Mouse (Mus musculus) stomach, embryonic 16.5 days (tissue): Measurements from ENCODE around the gene Atp1a1. TPM values are rescaled to one million over a fixed set of nuclear protein-coding genes. Genes with fewer than 3 reads are reported as not detected.

Experiments used
- ATAC-seq: fragments of 200-750 bp; cut with Nextera tagmentation; 2 replicates; pipeline ENCODE4 v1.8.0; 2017; ENCODE audit warnings: moderate number of reproducible peaks, moderate TSS enrichment; ENCODE audit not compliant: insufficient read depth, low FRiP score
- H3K27ac ChIP-seq: fragments of 300-500 bp; sonication (generic); 2 replicates; pipeline ENCODE4 v1.5.1; 2014; ENCODE audit warnings: low read length
- H3K27me3 ChIP-seq: fragments of 300-500 bp; sonication (generic); 2 replicates; pipeline ENCODE4 v1.6.1; 2014; ENCODE audit warnings: low read length, control low read depth, mixed read lengths; ENCODE audit not compliant: control insufficient read depth, insufficient read depth
- H3K36me3 ChIP-seq: fragments of 300-500 bp; sonication (generic); 2 replicates; pipeline ENCODE4 v1.6.1; 2014; ENCODE audit warnings: low read length; ENCODE audit not compliant: control insufficient read depth, insufficient read depth
- H3K4me1 ChIP-seq: fragments of 300-500 bp; sonication (generic); 2 replicates; pipeline ENCODE4 v1.6.1; 2014; ENCODE audit warnings: low read length, control low read depth, mixed read lengths; ENCODE audit not compliant: control insufficient read depth, insufficient read depth
- H3K4me2 ChIP-seq: fragments of 300-500 bp; sonication (generic); 2 replicates; pipeline ENCODE4 v1.6.1; 2014; ENCODE audit warnings: low read depth, low read length, mixed read lengths
- H3K4me3 ChIP-seq: fragments of 300-500 bp; sonication (generic); replicated peaks from 2 replicates; pipeline ENCODE4 v1.5.1; 2014; ENCODE audit warnings: mild to moderate bottlenecking, low read length
- H3K9ac ChIP-seq: fragments of 300-500 bp; sonication (generic); 2 replicates; pipeline ENCODE4 v1.6.1; 2014; ENCODE audit warnings: low read length
- H3K9me3 ChIP-seq: fragments of 300-500 bp; sonication (generic); replicated peaks from 2 replicates; pipeline ENCODE4 v1.6.1; 2016; ENCODE audit warnings: low read length, control low read depth; ENCODE audit not compliant: control insufficient read depth
- WGBS: fragments of 180-500 bp; shearing (Covaris S2); extraction: QIAGEN DNeasy Blood & Tissue Kit; methylation state at CpG from one replicate; pipeline ENCODE4 v1.1.7; 2014; 5-methylcytosine and 5-hydroxymethylcytosine counted together
- polyA plus RNA-seq: library from polyadenylated mRNA; unstranded; fragments of >200 nt; fragmentation: Nextera tagmentation; extraction: Ambion mirVana; gene quantifications from 2 replicates; pipeline ENCODE4 v1.2.1, GENCODE M21; 2015

Gene Atp1a1
- polyA plus RNA-seq, result 149 and 158 TPM in 2 replicates

GRCm38 (mm10) chr3:101604550-101605223 lies at the start of gene Atp1a1:
Gene Atp1a1, minus strand, starts transcription at chr3:101604684.
- H3K27me3 ChIP-seq, result no peaks in the 10 kb centered on the region
- H3K9ac ChIP-seq, result peak within 1 kb of the TSS; percentile 97
- H3K9me3 ChIP-seq, result no peaks in the 10 kb centered on the region
- H3K4me1 ChIP-seq, result peaks cover 39% of the 10 kb centered on the region
- H3K4me3 ChIP-seq, result peak within 1 kb of the TSS; percentile 92
- H3K36me3 ChIP-seq, result no peaks in the 10 kb centered on the region
- WGBS, result under 1% methylated on average over 64 of the region's 64 CpGs
- H3K4me2 ChIP-seq, result peak within 1 kb of the TSS; percentile 94
- H3K27ac ChIP-seq, result peak within 1 kb of the TSS; percentile 98
- peak; percentile 97 for ATAC-seq

GRCm38 (mm10) chr3:101653446-101653845 lies 49.0 kb upstream of the Atp1a1 start:
- Histone ChIP-seq H3K9me3 (no peaks in the 10 kb centered on the region), H3K4me2 (no peak overlapping the region), H3K4me3 (no peak overlapping the region), H3K4me1 (no peaks in the 10 kb centered on the region; the same call in 1 of the 2 replicates), H3K9ac (no peak overlapping the region), H3K36me3 (no peaks in the 10 kb centered on the region), H3K27me3 (no peaks in the 10 kb centered on the region), H3K27ac (no peak overlapping the region)
- peak; percentile 60; the same call in 1 of the 2 replicates for ATAC-seq
- WGBS, result 36% methylated on average over 7 of the region's 7 CpGs

GRCm38 (mm10) chr3:101652967-101653366 lies 48.5 kb upstream of the Atp1a1 start:
- Histone ChIP-seq H3K4me1 (no peaks in the 10 kb centered on the region; the same call in 1 of the 2 replicates), H3K9me3 (no peaks in the 10 kb centered on the region), H3K36me3 (no peaks in the 10 kb centered on the region), H3K27ac (no peak overlapping the region), H3K27me3 (no peaks in the 10 kb centered on the region), H3K4me2 (no peak overlapping the region), H3K4me3 (no peak overlapping the region), H3K9ac (no peak overlapping the region)
- 64% methylated on average over 2 of the region's 2 CpGs for WGBS
- no peak for ATAC-seq

GRCm38 (mm10) chr3:101650328-101650727 lies 45.8 kb upstream of the Atp1a1 start:
- no peak overlapping the region for H3K27ac ChIP-seq
- no peak for ATAC-seq
- no peak overlapping the region for H3K9ac ChIP-seq
- WGBS, result 77% methylated on average over 2 of the region's 2 CpGs
- no peak overlapping the region for H3K4me3 ChIP-seq
- H3K27me3 ChIP-seq, result no peaks in the 10 kb centered on the region
- no peaks in the 10 kb centered on the region; the same call in 1 of the 2 replicates for H3K4me1 ChIP-seq
- no peaks in the 10 kb centered on the region for H3K36me3 ChIP-seq
- H3K9me3 ChIP-seq, result no peaks in the 10 kb centered on the region
- no peak overlapping the region for H3K4me2 ChIP-seq

- Histone ChIP-seq H3K4me3 (no peak overlapping the region), H3K4me2 (no peak overlapping the region), H3K4me1 (no peaks in the 10 kb centered on the region; the same call in 1 of the 2 replicates), H3K27ac (no peak overlapping the region), H3K27me3 (no peaks in the 10 kb centered on the region), H3K36me3 (no peaks in the 10 kb centered on the region), H3K9ac (no peak overlapping the region), H3K9me3 (no peaks in the 10 kb centered on the region)
- ATAC-seq, result no peak
- WGBS, result 51% methylated on average over 2 of the region's 2 CpGs
Measured at GRCm38 (mm10) chr3:101649271-101649670, 44.8 kb upstream of the Atp1a1 start.

- WGBS, result 71% methylated on average over 13 of the region's 13 CpGs
- H3K4me2 ChIP-seq, result no peak overlapping the region
- H3K9me3 ChIP-seq, result no peaks in the 10 kb centered on the region
- H3K27me3 ChIP-seq, result no peaks in the 10 kb centered on the region
- H3K4me3 ChIP-seq, result no peak overlapping the region
- H3K36me3 ChIP-seq, result no peaks in the 10 kb centered on the region
- ATAC-seq, result no peak; the same call in 1 of the 2 replicates
- no peak overlapping the region for H3K9ac ChIP-seq
- H3K27ac ChIP-seq, result no peak overlapping the region
- H3K4me1 ChIP-seq, result no peaks in the 10 kb centered on the region; the same call in 1 of the 2 replicates
Measured at GRCm38 (mm10) chr3:101648096-101648793, 43.8 kb upstream of the Atp1a1 start.

- H3K36me3 ChIP-seq, result no peaks in the 10 kb centered on the region
- no peaks in the 10 kb centered on the region for H3K9me3 ChIP-seq
- no peak overlapping the region for H3K4me2 ChIP-seq
- H3K4me1 ChIP-seq, result no peaks in the 10 kb centered on the region
- no peaks in the 10 kb centered on the region for H3K27me3 ChIP-seq
- 70% methylated on average over 5 of the region's 5 CpGs for WGBS
- no peak overlapping the region for H3K4me3 ChIP-seq
- H3K27ac ChIP-seq, result no peak overlapping the region
- no peak overlapping the region for H3K9ac ChIP-seq
- no peak; the same call in 1 of the 2 replicates for ATAC-seq
Measured at GRCm38 (mm10) chr3:101646806-101647205, 42.3 kb upstream of the Atp1a1 start.

- Histone ChIP-seq H3K9ac (no peak overlapping the region), H3K27ac (no peak overlapping the region), H3K4me3 (no peak overlapping the region), H3K4me2 (no peak overlapping the region), H3K9me3 (no peaks in the 10 kb centered on the region), H3K27me3 (no peaks in the 10 kb centered on the region), H3K4me1 (no peaks in the 10 kb centered on the region), H3K36me3 (no peaks in the 10 kb centered on the region)
- WGBS, result 65% methylated on average over 1 of the region's 1 CpGs
- ATAC-seq, result no peak
Measured at GRCm38 (mm10) chr3:101645569-101646106, 41.2 kb upstream of the Atp1a1 start.
